Mouse (Mus musculus): ENCODE data around the gene Yipf2. TPM values are rescaled to one million over a fixed set of nuclear protein-coding genes. Genes with fewer than 3 reads are reported as not detected.

Gene Yipf2
- polyA plus RNA-seq, 1 experiment: 12.5 TPM

GRCm38 (mm10) chr9:21616232-21616781 lies 23.7 kb upstream of the Yipf2 start:
- Histone ChIP-seq H3K79me2 (ENCODE audit: control insufficient read depth, insufficient read depth) (peaks cover 63% of the 10 kb centered on the region), H3K36me3 (ENCODE audit: control insufficient read depth, insufficient read depth) (peaks cover under 1% of the 10 kb centered on the region), H3ac (ENCODE audit: control insufficient read depth, insufficient read length, low read depth) (peak overlapping the region; percentile 65), H3K27me3 (ENCODE audit: control insufficient read depth, insufficient read depth, insufficient read length) (no peaks in the 10 kb centered on the region), H3K4me3 (ENCODE audit: insufficient read depth, poor library complexity, severe bottlenecking) (peak overlapping the region; percentile 71), H3K79me3 (ENCODE audit: low read depth) (peaks cover 49% of the 10 kb centered on the region)
- TF ChIP-seq MAX (IDR thresholded peaks at IDR 0.05) (peak; percentile 4), MYOG (IDR thresholded peaks at IDR 0.05; ENCODE audit: control insufficient read depth, extremely low read depth, insufficient read length) (no peak)

- Histone ChIP-seq H3K79me2 (ENCODE audit: control insufficient read depth, insufficient read depth) (peaks cover 57% of the 10 kb centered on the region), H3K4me3 (ENCODE audit: insufficient read depth, poor library complexity, severe bottlenecking) (peak within 1 kb of the TSS; percentile 71), H3K36me3 (ENCODE audit: control insufficient read depth, insufficient read depth) (no peaks in the 10 kb centered on the region), H3K27me3 (ENCODE audit: control insufficient read depth, insufficient read depth, insufficient read length) (no peaks in the 10 kb centered on the region), H3ac (ENCODE audit: control insufficient read depth, insufficient read length, low read depth) (peak within 1 kb of the TSS; percentile 80), H3K79me3 (ENCODE audit: low read depth) (peaks cover 43% of the 10 kb centered on the region)
- TF ChIP-seq MAX (IDR thresholded peaks at IDR 0.05): no peak
- TF ChIP-seq FOSL1 (IDR thresholded peaks at IDR 0.05; ENCODE audit: insufficient read depth, low read length, poor library complexity, severe bottlenecking): no peak
- no peak for TF ChIP-seq CTCF (IDR thresholded peaks at IDR 0.05; ENCODE audit: control insufficient read depth, insufficient read depth, insufficient read length)
- no peak for TF ChIP-seq USF1 (IDR thresholded peaks at IDR 0.05; ENCODE audit: low read depth)
- TF ChIP-seq MYOG (IDR thresholded peaks at IDR 0.05; ENCODE audit: control insufficient read depth, extremely low read depth, insufficient read length): no peak
- TF ChIP-seq CEBPB (IDR thresholded peaks at IDR 0.05; ENCODE audit: low read depth): no peak
- no peak for TF ChIP-seq MYOD1 (IDR thresholded peaks at IDR 0.05; ENCODE audit: control insufficient read depth, insufficient read length, low read depth)
Measured at GRCm38 (mm10) chr9:21615617-21616231, 23.1 kb upstream of the Yipf2 start, which contains the start of gene Smarca4. Gene Smarca4 (plus strand): TSS chr9:21616169.

GRCm38 (mm10) chr9:21614864-21615616 lies 22.4 kb upstream of the Yipf2 start:
- Histone ChIP-seq H3K79me2 (ENCODE audit: control insufficient read depth, insufficient read depth) (peaks cover 50% of the 10 kb centered on the region), H3K4me3 (ENCODE audit: insufficient read depth, poor library complexity, severe bottlenecking) (peak overlapping the region; percentile 31), H3K36me3 (ENCODE audit: control insufficient read depth, insufficient read depth) (no peaks in the 10 kb centered on the region), H3K79me3 (ENCODE audit: low read depth) (peaks cover 36% of the 10 kb centered on the region), H3ac (ENCODE audit: control insufficient read depth, insufficient read length, low read depth) (peak overlapping the region; percentile 80), H3K27me3 (ENCODE audit: control insufficient read depth, insufficient read depth, insufficient read length) (no peaks in the 10 kb centered on the region)
- no peak for TF ChIP-seq MYOG (IDR thresholded peaks at IDR 0.05; ENCODE audit: control insufficient read depth, extremely low read depth, insufficient read length)
- no peak for TF ChIP-seq MAX (IDR thresholded peaks at IDR 0.05)
- TF ChIP-seq CTCF (IDR thresholded peaks at IDR 0.05; ENCODE audit: control insufficient read depth, insufficient read depth, insufficient read length): no peak
- no peak for TF ChIP-seq FOSL1 (IDR thresholded peaks at IDR 0.05; ENCODE audit: insufficient read depth, low read length, poor library complexity, severe bottlenecking)
- no peak for TF ChIP-seq MYOD1 (IDR thresholded peaks at IDR 0.05; ENCODE audit: control insufficient read depth, insufficient read length, low read depth)
- no peak for TF ChIP-seq USF1 (IDR thresholded peaks at IDR 0.05; ENCODE audit: low read depth)
- no peak for TF ChIP-seq CEBPB (IDR thresholded peaks at IDR 0.05; ENCODE audit: low read depth)

GRCm38 (mm10) chr9:21609861-21610260 lies 17.2 kb upstream of the Yipf2 start:
- Histone ChIP-seq H3K27me3 (ENCODE audit: control insufficient read depth, insufficient read depth, insufficient read length) (no peaks in the 10 kb centered on the region), H3ac (ENCODE audit: control insufficient read depth, insufficient read length, low read depth) (no peak overlapping the region), H3K4me3 (ENCODE audit: insufficient read depth, poor library complexity, severe bottlenecking) (no peak overlapping the region), H3K79me3 (ENCODE audit: low read depth) (no peaks in the 10 kb centered on the region), H3K36me3 (ENCODE audit: control insufficient read depth, insufficient read depth) (no peaks in the 10 kb centered on the region), H3K79me2 (ENCODE audit: control insufficient read depth, insufficient read depth) (peaks cover 4% of the 10 kb centered on the region)
- TF ChIP-seq MYOG (IDR thresholded peaks at IDR 0.05; ENCODE audit: control insufficient read depth, extremely low read depth, insufficient read length): no peak
- no peak for TF ChIP-seq USF1 (IDR thresholded peaks at IDR 0.05; ENCODE audit: low read depth)
- TF ChIP-seq FOSL1 (IDR thresholded peaks at IDR 0.05; ENCODE audit: insufficient read depth, low read length, poor library complexity, severe bottlenecking): no peak
- TF ChIP-seq CTCF (IDR thresholded peaks at IDR 0.05; ENCODE audit: control insufficient read depth, insufficient read depth, insufficient read length): no peak
- peak; percentile 9 for TF ChIP-seq CEBPB (IDR thresholded peaks at IDR 0.05; ENCODE audit: low read depth)
- TF ChIP-seq MYOD1 (IDR thresholded peaks at IDR 0.05; ENCODE audit: control insufficient read depth, insufficient read length, low read depth): no peak
- TF ChIP-seq MAX (IDR thresholded peaks at IDR 0.05): no peak

- H3K79me2 ChIP-seq (ENCODE audit: control insufficient read depth, insufficient read depth): no peaks in the 10 kb centered on the region
- no peaks in the 10 kb centered on the region for H3K36me3 ChIP-seq (ENCODE audit: control insufficient read depth, insufficient read depth)
- no peaks in the 10 kb centered on the region for H3K79me3 ChIP-seq (ENCODE audit: low read depth)
- H3K4me3 ChIP-seq (ENCODE audit: insufficient read depth, poor library complexity, severe bottlenecking): no peak overlapping the region
- H3ac ChIP-seq (ENCODE audit: control insufficient read depth, insufficient read length, low read depth): no peak overlapping the region
- TF ChIP-seq CEBPB (IDR thresholded peaks at IDR 0.05; ENCODE audit: low read depth): no peak
- TF ChIP-seq MYOG (IDR thresholded peaks at IDR 0.05; ENCODE audit: control insufficient read depth, extremely low read depth, insufficient read length): no peak
- no peaks in the 10 kb centered on the region for H3K27me3 ChIP-seq (ENCODE audit: control insufficient read depth, insufficient read depth, insufficient read length)
Measured at GRCm38 (mm10) chr9:21606648-21607047, 14.0 kb upstream of the Yipf2 start.

Measured in C2C12 (cell line).